Mouse (Mus musculus) embryo, embryonic 9.5 days (tissue): ENCODE data around the gene Tmem132a.

Experiments
- DNase-seq: peaks from one replicate; pipeline ENCODE4 v3.0.0-alpha.2; 2017; ENCODE audit errors: extremely low spot score

Tmem132a gene

GRCm38 (mm10) chr19:10832030-10832429 lies 37.7 kb downstream of the Tmem132a start:
- no peak for DNase-seq

- DNase-seq, result peak; percentile 68
Observed at GRCm38 (mm10) chr19:10831424-10831823, 38.3 kb downstream of the Tmem132a start.

GRCm38 (mm10) chr19:10829436-10830175 lies 40.1 kb downstream of the Tmem132a start, which contains the start of gene Cd6:
TSS of gene Cd6 (minus strand) at chr19:10830058.
- DNase-seq, result no peak

- DNase-seq, result no peak
Observed at GRCm38 (mm10) chr19:10828321-10828720, 41.4 kb downstream of the Tmem132a start.

- no peak for DNase-seq
Observed at GRCm38 (mm10) chr19:10824061-10824460, 45.7 kb downstream of the Tmem132a start.

GRCm38 (mm10) chr19:10822534-10822933 lies 47.2 kb downstream of the Tmem132a start:
- DNase-seq, result no peak

- DNase-seq, result no peak
Observed at GRCm38 (mm10) chr19:10821319-10821718, 48.4 kb downstream of the Tmem132a start.

- no peak for DNase-seq
Observed at GRCm38 (mm10) chr19:10818217-10818946, 51.4 kb downstream of the Tmem132a start.

- DNase-seq, result no peak
Observed at GRCm38 (mm10) chr19:10816462-10816861, 53.3 kb downstream of the Tmem132a start.

- DNase-seq, result no peak
Observed at GRCm38 (mm10) chr19:10815871-10816270, 53.9 kb downstream of the Tmem132a start.

- DNase-seq, result no peak
Observed at GRCm38 (mm10) chr19:10813905-10814304, 55.8 kb downstream of the Tmem132a start.

- no peak for DNase-seq
Observed at GRCm38 (mm10) chr19:10813039-10813438, 56.7 kb downstream of the Tmem132a start.

- no peak for DNase-seq
Observed at GRCm38 (mm10) chr19:10811471-10811870, 58.3 kb downstream of the Tmem132a start.

GRCm38 (mm10) chr19:10810176-10810492 lies 59.6 kb downstream of the Tmem132a start:
- no peak for DNase-seq

GRCm38 (mm10) chr19:10809428-10810175 lies 60.1 kb downstream of the Tmem132a start:
- no peak for DNase-seq

- DNase-seq, result no peak
Observed at GRCm38 (mm10) chr19:10808524-10809233, 61.1 kb downstream of the Tmem132a start.
